Mouse (Mus musculus): ENCODE measurements around the gene Lyzl4. TPM values are rescaled to one million over a fixed set of nuclear protein-coding genes. Genes with fewer than 3 reads are reported as not detected.

The Lyzl4 gene
- polyA plus RNA-seq, 1 experiment = 0.31 TPM

- H3K36me3 ChIP-seq (ENCODE audit: control insufficient read depth, insufficient read depth, low read length) = no peaks in the 10 kb centered on the region
- H3K27me3 ChIP-seq (ENCODE audit: control insufficient read depth, insufficient read depth, low read length) = no peaks in the 10 kb centered on the region
- 38% methylated on average over 6 of the region's 6 CpGs for WGBS
- H3K4me1 ChIP-seq (replicated peaks; ENCODE audit: control insufficient read depth, insufficient read depth, low read length) = peaks cover 69% of the 10 kb centered on the region
- no peak overlapping the region for H3K4me3 ChIP-seq (ENCODE audit: control insufficient read depth, insufficient read depth, low read length)
- H3K27ac ChIP-seq (ENCODE audit: control insufficient read depth, insufficient read depth, low read length) = no peak overlapping the region
- peak; percentile 91 for TF ChIP-seq CTCF (IDR thresholded peaks at IDR 0.05; ENCODE audit: borderline replicate concordance, control insufficient read depth, extremely low read depth, insufficient read depth, low read length, poor library complexity)
- no peak for TF ChIP-seq POLR2A (IDR thresholded peaks at IDR 0.05; ENCODE audit: control insufficient read depth, extremely low read depth, insufficient read depth, low read length, poor library complexity)
- no peak for DNase-seq
Measured at GRCm38 (mm10) chr9:121679549-121679948, 37.7 kb upstream of the Lyzl4 start.

GRCm38 (mm10) chr9:121677476-121677875 lies 35.6 kb upstream of the Lyzl4 start:
- DNase-seq = no peak
- H3K4me1 ChIP-seq (replicated peaks; ENCODE audit: control insufficient read depth, insufficient read depth, low read length) = peaks cover 80% of the 10 kb centered on the region
- H3K27ac ChIP-seq (ENCODE audit: control insufficient read depth, insufficient read depth, low read length) = peak overlapping the region; percentile 20; the same call in 1 of the 2 replicates
- H3K27me3 ChIP-seq (ENCODE audit: control insufficient read depth, insufficient read depth, low read length) = no peaks in the 10 kb centered on the region
- TF ChIP-seq CTCF (IDR thresholded peaks at IDR 0.05; ENCODE audit: borderline replicate concordance, control insufficient read depth, extremely low read depth, insufficient read depth, low read length, poor library complexity) (no peak), POLR2A (IDR thresholded peaks at IDR 0.05; ENCODE audit: control insufficient read depth, extremely low read depth, insufficient read depth, low read length, poor library complexity) (no peak)
- 55% methylated on average over 8 of the region's 8 CpGs for WGBS
- H3K36me3 ChIP-seq (ENCODE audit: control insufficient read depth, insufficient read depth, low read length) = no peaks in the 10 kb centered on the region
- no peak overlapping the region for H3K4me3 ChIP-seq (ENCODE audit: control insufficient read depth, insufficient read depth, low read length)

GRCm38 (mm10) chr9:121677069-121677468 lies 35.2 kb upstream of the Lyzl4 start:
- Histone ChIP-seq H3K36me3 (ENCODE audit: control insufficient read depth, insufficient read depth, low read length) (no peaks in the 10 kb centered on the region), H3K27me3 (ENCODE audit: control insufficient read depth, insufficient read depth, low read length) (no peaks in the 10 kb centered on the region), H3K4me3 (ENCODE audit: control insufficient read depth, insufficient read depth, low read length) (no peak overlapping the region), H3K4me1 (replicated peaks; ENCODE audit: control insufficient read depth, insufficient read depth, low read length) (peaks cover 79% of the 10 kb centered on the region), H3K27ac (ENCODE audit: control insufficient read depth, insufficient read depth, low read length) (peak overlapping the region; percentile 60)
- TF ChIP-seq CTCF (IDR thresholded peaks at IDR 0.05; ENCODE audit: borderline replicate concordance, control insufficient read depth, extremely low read depth, insufficient read depth, low read length, poor library complexity) (no peak), POLR2A (IDR thresholded peaks at IDR 0.05; ENCODE audit: control insufficient read depth, extremely low read depth, insufficient read depth, low read length, poor library complexity) (no peak)
- 21% methylated on average over 4 of the region's 4 CpGs for WGBS
- DNase-seq = no peak

- Histone ChIP-seq H3K4me3 (ENCODE audit: control insufficient read depth, insufficient read depth, low read length) (peak overlapping the region; percentile 62), H3K27ac (ENCODE audit: control insufficient read depth, insufficient read depth, low read length) (peak overlapping the region; percentile 96), H3K4me1 (replicated peaks; ENCODE audit: control insufficient read depth, insufficient read depth, low read length) (peaks cover 81% of the 10 kb centered on the region), H3K27me3 (ENCODE audit: control insufficient read depth, insufficient read depth, low read length) (no peaks in the 10 kb centered on the region), H3K36me3 (ENCODE audit: control insufficient read depth, insufficient read depth, low read length) (no peaks in the 10 kb centered on the region)
- DNase-seq = no peak
- TF ChIP-seq POLR2A (IDR thresholded peaks at IDR 0.05; ENCODE audit: control insufficient read depth, extremely low read depth, insufficient read depth, low read length, poor library complexity) = no peak
- TF ChIP-seq CTCF (IDR thresholded peaks at IDR 0.05; ENCODE audit: borderline replicate concordance, control insufficient read depth, extremely low read depth, insufficient read depth, low read length, poor library complexity) = no peak
- 57% methylated on average over 2 of the region's 2 CpGs for WGBS
Measured at GRCm38 (mm10) chr9:121675556-121675955, 33.7 kb upstream of the Lyzl4 start.

GRCm38 (mm10) chr9:121675011-121675410 lies 33.1 kb upstream of the Lyzl4 start:
- H3K27me3 ChIP-seq (ENCODE audit: control insufficient read depth, insufficient read depth, low read length) = no peaks in the 10 kb centered on the region
- TF ChIP-seq POLR2A (IDR thresholded peaks at IDR 0.05; ENCODE audit: control insufficient read depth, extremely low read depth, insufficient read depth, low read length, poor library complexity) (peak; percentile 63; the same call in 1 of the 2 replicates), CTCF (IDR thresholded peaks at IDR 0.05; ENCODE audit: borderline replicate concordance, control insufficient read depth, extremely low read depth, insufficient read depth, low read length, poor library complexity) (no peak)
- 8% methylated on average over 9 of the region's 9 CpGs for WGBS
- peaks cover 83% of the 10 kb centered on the region for H3K4me1 ChIP-seq (replicated peaks; ENCODE audit: control insufficient read depth, insufficient read depth, low read length)
- H3K27ac ChIP-seq (ENCODE audit: control insufficient read depth, insufficient read depth, low read length) = peak overlapping the region; percentile 96
- H3K36me3 ChIP-seq (ENCODE audit: control insufficient read depth, insufficient read depth, low read length) = no peaks in the 10 kb centered on the region
- peak overlapping the region; percentile 62 for H3K4me3 ChIP-seq (ENCODE audit: control insufficient read depth, insufficient read depth, low read length)
- peak; percentile 81 for DNase-seq

- over 99% methylated on average over 5 of the region's 5 CpGs for WGBS
- Histone ChIP-seq H3K36me3 (ENCODE audit: control insufficient read depth, insufficient read depth, low read length) (no peaks in the 10 kb centered on the region), H3K27me3 (ENCODE audit: control insufficient read depth, insufficient read depth, low read length) (no peaks in the 10 kb centered on the region), H3K27ac (ENCODE audit: control insufficient read depth, insufficient read depth, low read length) (no peak overlapping the region), H3K4me1 (replicated peaks; ENCODE audit: control insufficient read depth, insufficient read depth, low read length) (peaks cover 86% of the 10 kb centered on the region), H3K4me3 (ENCODE audit: control insufficient read depth, insufficient read depth, low read length) (no peak overlapping the region)
- DNase-seq = no peak
- TF ChIP-seq POLR2A (IDR thresholded peaks at IDR 0.05; ENCODE audit: control insufficient read depth, extremely low read depth, insufficient read depth, low read length, poor library complexity) (no peak), CTCF (IDR thresholded peaks at IDR 0.05; ENCODE audit: borderline replicate concordance, control insufficient read depth, extremely low read depth, insufficient read depth, low read length, poor library complexity) (no peak)
Measured at GRCm38 (mm10) chr9:121673716-121674115, 31.8 kb upstream of the Lyzl4 start.

- Histone ChIP-seq H3K36me3 (ENCODE audit: control insufficient read depth, insufficient read depth, low read length) (no peaks in the 10 kb centered on the region), H3K27ac (ENCODE audit: control insufficient read depth, insufficient read depth, low read length) (no peak overlapping the region), H3K4me1 (replicated peaks; ENCODE audit: control insufficient read depth, insufficient read depth, low read length) (peaks cover 76% of the 10 kb centered on the region), H3K4me3 (ENCODE audit: control insufficient read depth, insufficient read depth, low read length) (no peak overlapping the region), H3K27me3 (ENCODE audit: control insufficient read depth, insufficient read depth, low read length) (no peaks in the 10 kb centered on the region)
- DNase-seq = no peak
- TF ChIP-seq CTCF (IDR thresholded peaks at IDR 0.05; ENCODE audit: borderline replicate concordance, control insufficient read depth, extremely low read depth, insufficient read depth, low read length, poor library complexity) = no peak
- no peak for TF ChIP-seq POLR2A (IDR thresholded peaks at IDR 0.05; ENCODE audit: control insufficient read depth, extremely low read depth, insufficient read depth, low read length, poor library complexity)
- WGBS = 67% methylated on average over 5 of the region's 5 CpGs
Measured at GRCm38 (mm10) chr9:121672311-121672710, 30.4 kb upstream of the Lyzl4 start.

Data from thymus, adult 2 months (tissue).